8 mouse cellular contexts compared by ENCODE assay signal in the genomic region with DNA sequence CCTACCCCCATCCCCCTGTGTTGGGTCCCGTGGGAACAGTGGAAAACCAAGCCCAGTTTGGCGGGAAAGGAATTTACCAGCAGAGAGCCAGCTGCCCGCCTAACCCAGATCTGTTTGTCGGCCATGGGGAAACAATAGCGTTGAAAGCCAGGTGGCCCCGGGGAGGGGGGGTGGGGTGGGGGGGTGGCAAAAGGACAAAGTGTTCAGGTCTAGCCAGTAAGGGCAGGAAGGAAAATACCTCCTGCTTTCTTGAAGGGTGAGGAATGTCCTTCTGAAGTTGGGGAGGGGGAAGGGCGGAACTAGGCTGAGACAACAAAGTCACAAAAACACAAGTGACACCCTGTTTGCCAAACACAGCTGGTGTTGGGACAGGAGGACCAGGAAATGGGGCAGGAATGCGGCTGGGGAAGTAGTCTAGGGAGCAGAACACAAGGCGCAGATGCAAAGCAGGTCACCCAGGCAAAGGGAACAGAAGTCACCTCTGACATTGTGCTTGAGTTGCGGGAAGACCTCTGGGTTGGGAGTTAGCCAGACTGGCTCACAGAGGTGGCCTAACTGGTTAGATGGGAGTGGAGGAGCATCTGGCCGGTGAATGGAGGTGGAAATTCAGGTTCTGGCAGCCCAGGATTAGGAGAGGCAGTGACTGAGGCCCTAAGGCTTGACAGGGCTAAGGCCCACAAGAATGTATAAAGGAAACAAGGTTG. TPM values are rescaled to one million over a fixed set of nuclear protein-coding genes. Genes with fewer than 3 reads are reported as not detected.
DNase-seq lines count a peak whose midpoint lies in the region; ATAC-seq and TF ChIP-seq lines count a peak whose summit lies in the region.

No protein-coding gene starts in this region.

- no peaks in the 10 kb centered on the region for H3K27me3 ChIP-seq in forebrain, embryonic 10.5 days (ENCODE audit: poor library complexity, severe bottlenecking)
- no peaks in the 10 kb centered on the region for H3K27me3 ChIP-seq in forebrain, embryonic 14.5 days (replicated peaks; ENCODE audit: control insufficient read depth, insufficient read depth, low read length)
- H3K27me3 ChIP-seq in lung, embryonic 14.5 days (ENCODE audit: insufficient read depth, low read length) = no peaks in the 10 kb centered on the region

- H3K4me2 ChIP-seq in forebrain, embryonic 14.5 days (ENCODE audit: low read length) = no peak overlapping the region
- H3K4me2 ChIP-seq in lung, embryonic 14.5 days = no peak overlapping the region

- no peak for ATAC-seq in forebrain, embryonic 14.5 days
- peak; percentile 87 for ATAC-seq in lung, embryonic 14.5 days (ENCODE audit: insufficient read depth)
- ATAC-seq in megakaryocyte, adult 5-6 weeks (ENCODE audit: poor library complexity, severe bottlenecking) = no peak

- 22% methylated on average over 11 of the region's 11 CpGs for WGBS in forebrain, embryonic 10.5 days
- WGBS in forebrain, embryonic 14.5 days = 39% methylated on average over 11 of the region's 11 CpGs
- 19% methylated on average over 11 of the region's 11 CpGs for WGBS in lung, embryonic 14.5 days

- no peak overlapping the region for H3K4me3 ChIP-seq in forebrain, embryonic 10.5 days
- no peak overlapping the region for H3K4me3 ChIP-seq in forebrain, embryonic 14.5 days (ENCODE audit: low read depth, low read length)
- no peak overlapping the region for H3K4me3 ChIP-seq in lung, embryonic 14.5 days (ENCODE audit: low read depth, low read length)

- DNase-seq in forebrain, embryonic 10.5 days (ENCODE audit: extremely low spot score, low spot score) = no peak
- DNase-seq in forebrain, embryonic 14.5 days (ENCODE audit: low spot score) = no peak
- DNase-seq in embryo, embryonic 10.5 days (ENCODE audit: low spot score) = peak; percentile 52
- peak; percentile 14 for DNase-seq in hindlimb bud, embryonic 11.5 days (ENCODE audit: extremely low spot score, low read depth, low spot score)
- peak; percentile 78 for DNase-seq in lung, embryonic 14.5 days
- no peak for DNase-seq in left cerebral cortex, postnatal 14 days (ENCODE audit: low spot score in 2 of 2)
- no peak for DNase-seq in frontal cortex, postnatal 36 days (ENCODE audit: low spot score in 2 of 2)

- peaks cover 21% of the 10 kb centered on the region for H3K4me1 ChIP-seq in forebrain, embryonic 10.5 days
- no peaks in the 10 kb centered on the region for H3K4me1 ChIP-seq in forebrain, embryonic 14.5 days (ENCODE audit: control insufficient read depth, insufficient read depth, low read length)
- H3K4me1 ChIP-seq in lung, embryonic 14.5 days (ENCODE audit: insufficient read depth) = peaks cover 6% of the 10 kb centered on the region; the same call in 1 of the 2 replicates

- no peak overlapping the region for H3K9ac ChIP-seq in forebrain, embryonic 14.5 days (ENCODE audit: low read length)
- H3K9ac ChIP-seq in lung, embryonic 14.5 days = no peak overlapping the region

- intact Hi-C loops in left cerebral cortex, postnatal 14 days (cut with DNase I) = loop anchor here (5.0 kb wide), 2 partner anchors 199 to 609 kb away; a partner anchor contains a TSS

- peak overlapping the region; percentile 74 for H3K27ac ChIP-seq in forebrain, embryonic 10.5 days
- no peak overlapping the region for H3K27ac ChIP-seq in forebrain, embryonic 14.5 days (ENCODE audit: low read depth, low read length)
- H3K27ac ChIP-seq in lung, embryonic 14.5 days (ENCODE audit: low read depth) = peak overlapping the region; percentile 83

- no peaks in the 10 kb centered on the region for H3K9me3 ChIP-seq in forebrain, embryonic 10.5 days
- H3K9me3 ChIP-seq in forebrain, embryonic 14.5 days (replicated peaks; ENCODE audit: control insufficient read depth, low read length) = no peaks in the 10 kb centered on the region
- no peaks in the 10 kb centered on the region for H3K9me3 ChIP-seq in lung, embryonic 14.5 days (ENCODE audit: low read depth, low read length)

- H3K36me3 ChIP-seq in forebrain, embryonic 10.5 days (replicated peaks) = peaks cover 37% of the 10 kb centered on the region
- no peaks in the 10 kb centered on the region for H3K36me3 ChIP-seq in forebrain, embryonic 14.5 days (ENCODE audit: control insufficient read depth, insufficient read depth, low read length)
- H3K36me3 ChIP-seq in lung, embryonic 14.5 days (ENCODE audit: insufficient read depth) = 0 out of 2 replicates have a peak, but pooled peaks cover 8% of the 10 kb centered on the region

- no peak for TF ChIP-seq CTCF in lung, embryonic 14.5 days (IDR thresholded peaks at IDR 0.05; ENCODE audit: low read depth)

RNA-seq across cellular contexts. Expression of a gene that starts 31.7 kb away (rescaled TPM):
- 24.5 and 26.8 TPM in 2 replicates for polyA plus RNA-seq in forebrain, embryonic 10.5 days (2016; fragmentation: Nextera tagmentation; extraction: Ambion mirVana)
- 3.9 and 4.0 TPM in 2 replicates for polyA plus RNA-seq in forebrain, embryonic 14.5 days (2014; fragmentation: Nextera tagmentation; extraction: Ambion mirVana)
- polyA plus RNA-seq in lung, embryonic 14.5 days (2014; fragmentation: Nextera tagmentation; extraction: Ambion mirVana) = 20.6 and 21.7 TPM in 2 replicates
- 17.9 and 20.9 TPM in 2 replicates for total RNA-seq in megakaryocyte, adult 5-6 weeks (2015)
- 75.2 and 76.5 TPM in 2 replicates for total RNA-seq in megakaryocyte, adult 5-6 weeks (2017)
- total RNA-seq in left cerebral cortex, postnatal 14 days (2021) = 10 to 100 TPM; 14.7 to 18.1 TPM

Comparison
In these comparisons a context has a peak if more than half of its experiments do, and no peak if none do; other contexts are left out.
1. DNase-seq: peak in embryo, embryonic 10.5 days (single experiment), hindlimb bud, embryonic 11.5 days (single experiment) and lung, embryonic 14.5 days (single experiment); none in forebrain, embryonic 10.5 days (single experiment), forebrain, embryonic 14.5 days (single experiment), left cerebral cortex, postnatal 14 days (0 of 2) and frontal cortex, postnatal 36 days (0 of 2).